Mouse (Mus musculus) liver, postnatal 0 days (tissue): ENCODE data around the gene Fam160a2. TPM values are rescaled to one million over a fixed set of nuclear protein-coding genes. Genes with fewer than 3 reads are reported as not detected.
"Not testable (repeated sequence)": the region's sequence is repeated elsewhere in the genome, so short reads cannot be mapped to it uniquely, and the experiment has no call there.

Experiments used
- ATAC-seq: fragments of 200-750 bp; cut with Nextera tagmentation; 2 replicates; pipeline ENCODE4 v1.8.0; 2017; ENCODE audit warnings: mild to moderate bottlenecking, moderate library complexity
- DNase-seq: peaks from one replicate; pipeline ENCODE4 v3.0.0-alpha.2; 2016
- H3K27ac ChIP-seq: fragments of 300-500 bp; sonication (generic); 2 replicates; pipeline ENCODE4 v1.5.1; 2014; ENCODE audit warnings: antibody characterized with exemption, moderate library complexity, mild to moderate bottlenecking, low read depth
- H3K27me3 ChIP-seq: fragments of 300-500 bp; sonication (generic); 2 replicates; pipeline ENCODE4 v1.6.1; 2014; ENCODE audit warnings: low read length, control low read depth, mixed read lengths; ENCODE audit not compliant: insufficient read depth
- H3K36me3 ChIP-seq: fragments of 300-500 bp; sonication (generic); replicated peaks from 2 replicates; pipeline ENCODE4 v1.6.1; 2014; ENCODE audit warnings: mild to moderate bottlenecking, control low read depth, low read length, moderate library complexity, mixed read lengths; ENCODE audit not compliant: insufficient read depth
- H3K4me1 ChIP-seq: fragments of 300-500 bp; sonication (generic); 2 replicates; pipeline ENCODE4 v1.6.1; 2014; ENCODE audit warnings: antibody characterized with exemption, mild to moderate bottlenecking, control low read depth; ENCODE audit not compliant: insufficient read depth
- H3K4me2 ChIP-seq: fragments of 300-500 bp; sonication (generic); 2 replicates; pipeline ENCODE4 v1.6.1; 2014; ENCODE audit warnings: low read depth, mild to moderate bottlenecking, low read length, moderate library complexity, mixed read lengths
- H3K4me3 ChIP-seq: fragments of 300-500 bp; sonication (generic); 2 replicates; pipeline ENCODE4 v1.5.1; 2014; ENCODE audit warnings: low read depth, low read length
- H3K9ac ChIP-seq: fragments of 300-500 bp; sonication (generic); replicated peaks from 2 replicates; pipeline ENCODE4 v1.6.1; 2014; ENCODE audit warnings: mild to moderate bottlenecking, moderate library complexity
- H3K9me3 ChIP-seq: fragments of 300-500 bp; sonication (generic); 2 replicates; pipeline ENCODE4 v1.6.1; 2016; ENCODE audit warnings: mild to moderate bottlenecking, control low read depth, low read length, mixed read lengths
- CTCF ChIP-seq: sonication (generic); IDR thresholded peaks from 2 replicates; pipeline ENCODE4 v1.5.1; 2016; ENCODE audit warnings: antibody characterized with exemption, low read depth
- EP300 ChIP-seq: IDR thresholded peaks from 2 replicates; pipeline ENCODE4 v1.6.1; 2016; ENCODE audit warnings: antibody characterized with exemption, low read depth, mild to moderate bottlenecking
- WGBS: fragments of 180-500 bp; shearing (Covaris S2); extraction: QIAGEN DNeasy Blood & Tissue Kit; methylation state at CpG from one replicate; pipeline ENCODE4 v1.1.7; 2014; ENCODE audit not compliant: insufficient replicate concordance; 5-methylcytosine and 5-hydroxymethylcytosine counted together
- polyA plus RNA-seq: library from polyadenylated mRNA; unstranded; fragments of >200 nt; fragmentation: Nextera tagmentation; extraction: Ambion mirVana; gene quantifications from 2 replicates; pipeline ENCODE4 v1.2.1, GENCODE M21; 2015

Gene Fam160a2
- polyA plus RNA-seq, 1 experiment from 2014 or later, result 11.1 TPM

GRCm38 (mm10) chr7:105414385-105414784 is 14.5 kb upstream of the Fam160a2 start:
- Histone ChIP-seq H3K4me3 (no peak overlapping the region), H3K36me3 (no peaks in the 10 kb centered on the region), H3K9ac (no peak overlapping the region), H3K9me3 (no peaks in the 10 kb centered on the region), H3K27ac (no peak overlapping the region), H3K27me3 (no peaks in the 10 kb centered on the region), H3K4me2 (no peak overlapping the region), H3K4me1 (no peaks in the 10 kb centered on the region)
- DNase-seq (no peak), ATAC-seq (no peak)
- 50% methylated on average over 6 of the region's 6 CpGs for WGBS
- TF ChIP-seq CTCF (no peak), EP300 (no peak)

GRCm38 (mm10) chr7:105411874-105412632 is 12.2 kb upstream of the Fam160a2 start:
- ATAC-seq (0 out of 2 replicates have a peak, but pooled peaks have one; percentile 38), DNase-seq (peak; percentile 77)
- H3K36me3 ChIP-seq, H3K4me3 ChIP-seq, H3K4me1 ChIP-seq, H3K9me3 ChIP-seq, H3K27ac ChIP-seq, H3K4me2 ChIP-seq, H3K9ac ChIP-seq, H3K27me3 ChIP-seq: not testable (repeated sequence)
- WGBS, result 58% methylated on average over 8 of the region's 8 CpGs
- TF ChIP-seq CTCF, result peak; percentile 90

- Histone ChIP-seq H3K27ac (no peak overlapping the region), H3K27me3 (no peaks in the 10 kb centered on the region), H3K4me1 (no peaks in the 10 kb centered on the region), H3K4me2 (no peak overlapping the region), H3K36me3 (no peaks in the 10 kb centered on the region), H3K9me3 (no peaks in the 10 kb centered on the region), H3K4me3 (no peak overlapping the region), H3K9ac (no peak overlapping the region)
- 52% methylated on average over 1 of the region's 1 CpGs for WGBS
- DNase-seq (no peak), ATAC-seq (no peak)
- TF ChIP-seq EP300, result no peak
- no peak for TF ChIP-seq CTCF
Measured at GRCm38 (mm10) chr7:105406322-105406721, 6.5 kb upstream of the Fam160a2 start.

- ATAC-seq (no peak), DNase-seq (no peak)
- Histone ChIP-seq H3K4me3 (no peak within 1 kb of the TSS), H3K4me1 (peaks cover 8% of the 10 kb centered on the region), H3K27me3 (no peaks in the 10 kb centered on the region), H3K36me3 (no peaks in the 10 kb centered on the region), H3K9me3 (no peaks in the 10 kb centered on the region), H3K4me2 (no peak within 1 kb of the TSS), H3K9ac (no peak within 1 kb of the TSS), H3K27ac (no peak within 1 kb of the TSS)
- no peak for TF ChIP-seq EP300
- no peak for TF ChIP-seq CTCF
- 66% methylated on average over 5 of the region's 5 CpGs for WGBS
Measured at GRCm38 (mm10) chr7:105404268-105404667, 4.4 kb upstream of the Fam160a2 start, which contains the start of gene Cnga4. TSS of gene Cnga4 (plus strand) at chr7:105404568.

DNA sequence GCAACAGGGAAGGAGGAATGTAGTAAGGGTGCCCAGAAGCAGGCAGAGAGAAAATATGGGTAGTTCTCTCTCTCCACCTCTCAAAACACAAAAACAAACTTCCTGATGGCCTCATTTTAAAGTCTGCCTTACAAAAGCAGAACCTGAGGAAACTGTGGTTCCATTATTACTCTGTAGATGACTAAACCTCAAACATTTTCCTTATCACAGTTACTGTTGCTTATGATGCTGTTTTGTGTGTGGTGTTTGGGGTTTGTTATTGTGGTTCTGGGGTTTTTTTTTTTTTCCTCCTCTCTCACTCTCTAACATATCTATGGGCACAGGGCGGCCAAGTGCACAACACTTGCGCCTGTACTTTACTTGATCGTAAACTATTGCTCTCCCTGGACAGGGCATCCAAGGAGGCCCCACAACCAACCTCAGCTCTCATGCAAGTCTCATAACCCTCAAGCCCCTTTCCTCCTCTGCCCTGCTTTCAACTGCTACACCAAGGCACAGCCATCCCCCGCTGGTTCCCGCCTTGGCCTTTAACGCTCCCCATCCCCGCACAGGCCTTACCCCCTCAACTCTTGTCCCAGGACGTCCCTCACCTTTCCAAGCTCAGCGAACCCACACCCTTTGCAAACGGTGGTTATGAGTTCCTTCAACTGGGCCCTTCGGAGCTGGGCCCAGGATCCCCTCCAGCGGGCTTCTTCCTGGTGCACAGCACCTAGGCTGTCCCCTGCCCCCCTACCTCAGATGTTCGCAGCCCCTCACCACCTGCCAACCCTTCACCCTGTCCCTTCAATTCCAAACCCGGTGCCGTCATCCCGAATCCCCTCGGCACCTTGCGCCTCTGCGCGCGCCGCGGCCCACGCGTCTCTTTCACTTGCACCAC is 558 bp downstream of the Fam160a2 start:
- WGBS, result under 1% methylated on average over 25 of the region's 25 CpGs
- no peak for ATAC-seq
- Histone ChIP-seq H3K27ac (peak overlapping the region; percentile 81), H3K4me1 (peaks cover 30% of the 10 kb centered on the region), H3K27me3 (no peaks in the 10 kb centered on the region), H3K4me2 (peak overlapping the region; percentile 77), H3K9me3 (no peaks in the 10 kb centered on the region), H3K9ac (peak overlapping the region; percentile 76), H3K4me3 (peak overlapping the region; percentile 70), H3K36me3 (0 out of 2 replicates have a peak, but pooled peaks cover under 1% of the 10 kb centered on the region)
- TF ChIP-seq CTCF (no peak), EP300 (no peak)
- DNase-seq, result no peak

DNA sequence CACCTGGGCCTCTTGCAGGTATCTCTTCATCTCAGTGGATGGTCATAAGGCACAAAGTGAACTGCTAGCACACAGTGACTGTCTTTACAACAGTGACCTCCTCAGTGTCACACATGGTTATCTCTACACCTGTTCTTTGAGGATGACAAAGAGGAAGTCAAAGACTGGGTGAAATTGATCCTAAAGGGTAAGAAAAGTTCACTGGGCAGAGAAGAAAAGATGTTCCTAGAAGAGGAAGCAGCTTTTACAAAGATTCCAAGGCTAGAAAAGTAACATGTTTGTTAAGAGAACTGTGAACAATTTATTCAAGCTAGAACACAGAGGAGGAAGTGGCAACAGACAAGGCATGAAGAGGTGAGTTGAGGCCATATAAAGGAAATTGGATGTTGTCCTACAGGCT is 3.7 kb downstream of the Fam160a2 start:
- H3K27ac ChIP-seq, result no peak overlapping the region
- DNase-seq (no peak), ATAC-seq (no peak)
- H3K4me1 ChIP-seq, result peaks cover 30% of the 10 kb centered on the region
- 0 out of 2 replicates have a peak, but pooled peaks cover 6% of the 10 kb centered on the region for H3K36me3 ChIP-seq
- no peak overlapping the region for H3K9ac ChIP-seq
- no peak overlapping the region for H3K4me2 ChIP-seq
- H3K4me3 ChIP-seq, result no peak overlapping the region
- H3K9me3 ChIP-seq, result no peaks in the 10 kb centered on the region
- no peaks in the 10 kb centered on the region for H3K27me3 ChIP-seq
- TF ChIP-seq CTCF, result no peak
- no peak for TF ChIP-seq EP300
